Mouse (Mus musculus): ENCODE measurements at regions not wholly inside any gene's neighbourhood (a gene's known extent, or its start where the extent isn't known, plus 50 kb on each side); places are given as distances from the start of the nearest gene placed in this dataset.

DNA sequence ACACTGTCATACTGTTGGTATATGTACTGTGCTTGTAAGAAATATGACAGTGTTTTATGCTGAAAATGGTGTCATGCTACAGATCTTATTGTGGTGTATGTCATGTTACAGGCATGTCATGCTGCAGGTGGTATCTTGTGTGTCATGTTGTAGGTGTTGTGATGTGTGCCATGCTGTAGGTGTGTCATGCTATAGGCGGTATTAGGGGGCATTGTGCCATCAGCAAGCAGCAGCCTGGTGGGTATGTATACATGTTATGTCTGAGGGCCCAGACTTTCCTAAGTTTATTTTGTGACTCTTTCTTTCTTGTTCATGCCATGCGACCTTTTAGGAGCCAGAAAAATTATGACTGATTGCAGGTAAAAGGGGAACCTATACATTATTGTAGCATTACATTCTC is 134.7 kb upstream of the Foxa2 start:
- ATAC-seq (no peak), DNase-seq (no peak)
- TF ChIP-seq CTCF (IDR thresholded peaks at IDR 0.05; ENCODE audit: low read depth) (no peak), EP300 (IDR thresholded peaks at IDR 0.05; ENCODE audit: low read depth) (no peak)
- Histone ChIP-seq H3K9ac (replicated peaks) (no peak overlapping the region), H3K27me3 (ENCODE audit: insufficient read depth, low read length) (no peaks in the 10 kb centered on the region), H3K36me3 (replicated peaks; ENCODE audit: insufficient read depth, low read length) (no peaks in the 10 kb centered on the region), H3K27ac (ENCODE audit: low read depth) (no peak overlapping the region), H3K9me3 (ENCODE audit: low read length) (no peaks in the 10 kb centered on the region), H3K4me2 (ENCODE audit: low read depth, low read length) (no peak overlapping the region), H3K4me1 (ENCODE audit: insufficient read depth) (no peaks in the 10 kb centered on the region), H3K4me3 (ENCODE audit: low read depth, low read length) (no peak overlapping the region)
- 77% methylated on average over 2 of the region's 2 CpGs for whole genome bisulfite sequencing (ENCODE audit: insufficient replicate concordance)

GRCm38 (mm10) chr2:148182492-148183052 is 135.8 kb upstream of the Foxa2 start:
- TF ChIP-seq CTCF (IDR thresholded peaks at IDR 0.05; ENCODE audit: low read depth) (no peak), EP300 (IDR thresholded peaks at IDR 0.05; ENCODE audit: low read depth) (no peak)
- DNase-seq (no peak), ATAC-seq (no peak)
- H3K4me1 ChIP-seq (ENCODE audit: insufficient read depth), result no peaks in the 10 kb centered on the region
- WGBS (ENCODE audit: insufficient replicate concordance), result 67% methylated on average over 3 of the region's 3 CpGs
- no peak overlapping the region for H3K4me3 ChIP-seq (ENCODE audit: low read depth, low read length)
- H3K27me3 ChIP-seq (ENCODE audit: insufficient read depth, low read length), result no peaks in the 10 kb centered on the region
- no peaks in the 10 kb centered on the region for H3K36me3 ChIP-seq (replicated peaks; ENCODE audit: insufficient read depth, low read length)
- H3K9me3 ChIP-seq (ENCODE audit: low read length), result no peaks in the 10 kb centered on the region
- H3K9ac ChIP-seq (replicated peaks), result no peak overlapping the region
- H3K27ac ChIP-seq (ENCODE audit: low read depth), result no peak overlapping the region
- H3K4me2 ChIP-seq (ENCODE audit: low read depth, low read length), result no peak overlapping the region

DNA sequence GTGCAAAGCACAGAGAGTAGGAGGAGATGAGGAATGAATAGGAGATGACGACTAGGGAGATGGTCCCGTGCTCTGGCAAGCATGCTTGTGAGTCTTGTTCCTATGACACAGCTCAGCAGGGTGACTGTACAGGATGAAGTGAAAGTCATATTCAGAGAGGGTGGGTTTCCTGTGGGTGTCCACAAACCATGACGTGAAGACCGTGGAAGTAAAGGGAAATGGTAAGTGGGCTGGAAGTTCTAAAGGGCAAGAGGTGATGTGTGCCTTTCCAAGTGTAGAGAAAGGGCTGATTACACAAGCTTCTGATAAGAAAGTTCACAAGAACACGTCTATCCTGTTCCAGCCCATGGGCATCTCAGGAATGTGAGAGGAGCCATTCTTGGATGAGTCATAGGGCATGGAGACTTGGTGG is 138.0 kb upstream of the Foxa2 start:
- Histone ChIP-seq H3K27ac (ENCODE audit: low read depth) (no peak overlapping the region), H3K27me3 (ENCODE audit: insufficient read depth, low read length) (no peaks in the 10 kb centered on the region), H3K4me2 (ENCODE audit: low read depth, low read length) (no peak overlapping the region), H3K9ac (replicated peaks) (no peak overlapping the region), H3K4me3 (ENCODE audit: low read depth, low read length) (no peak overlapping the region), H3K36me3 (replicated peaks; ENCODE audit: insufficient read depth, low read length) (no peaks in the 10 kb centered on the region), H3K9me3 (ENCODE audit: low read length) (no peaks in the 10 kb centered on the region), H3K4me1 (ENCODE audit: insufficient read depth) (no peaks in the 10 kb centered on the region)
- 31% methylated on average over 5 of the region's 5 CpGs for WGBS (ENCODE audit: insufficient replicate concordance)
- no peak for DNase-seq
- TF ChIP-seq CTCF (IDR thresholded peaks at IDR 0.05; ENCODE audit: low read depth) (no peak), EP300 (IDR thresholded peaks at IDR 0.05; ENCODE audit: low read depth) (no peak; the same call in 1 of the 2 replicates)
- ATAC-seq, result peak; percentile 55

GRCm38 (mm10) chr2:148186363-148186991 is 139.7 kb upstream of the Foxa2 start:
- WGBS (ENCODE audit: insufficient replicate concordance), result 78% methylated on average over 7 of the region's 7 CpGs
- no peak overlapping the region for H3K9ac ChIP-seq (replicated peaks)
- TF ChIP-seq EP300 (IDR thresholded peaks at IDR 0.05; ENCODE audit: low read depth) (no peak), CTCF (IDR thresholded peaks at IDR 0.05; ENCODE audit: low read depth) (no peak)
- H3K27ac ChIP-seq (ENCODE audit: low read depth), result no peak overlapping the region
- no peaks in the 10 kb centered on the region for H3K36me3 ChIP-seq (replicated peaks; ENCODE audit: insufficient read depth, low read length)
- no peaks in the 10 kb centered on the region for H3K27me3 ChIP-seq (ENCODE audit: insufficient read depth, low read length)
- no peak overlapping the region for H3K4me2 ChIP-seq (ENCODE audit: low read depth, low read length)
- no peak overlapping the region for H3K4me3 ChIP-seq (ENCODE audit: low read depth, low read length)
- ATAC-seq, result no peak
- DNase-seq, result no peak
- H3K9me3 ChIP-seq (ENCODE audit: low read length), result no peaks in the 10 kb centered on the region
- H3K4me1 ChIP-seq (ENCODE audit: insufficient read depth), result no peaks in the 10 kb centered on the region

- WGBS (ENCODE audit: insufficient replicate concordance), result 53% methylated on average over 2 of the region's 2 CpGs
- Histone ChIP-seq H3K4me1 (ENCODE audit: insufficient read depth) (no peaks in the 10 kb centered on the region), H3K27me3 (ENCODE audit: insufficient read depth, low read length) (no peaks in the 10 kb centered on the region), H3K36me3 (replicated peaks; ENCODE audit: insufficient read depth, low read length) (no peaks in the 10 kb centered on the region), H3K9me3 (ENCODE audit: low read length) (no peaks in the 10 kb centered on the region), H3K27ac (ENCODE audit: low read depth) (no peak overlapping the region), H3K4me3 (ENCODE audit: low read depth, low read length) (no peak overlapping the region), H3K9ac (replicated peaks) (no peak overlapping the region), H3K4me2 (ENCODE audit: low read depth, low read length) (no peak overlapping the region)
- DNase-seq, result no peak
- TF ChIP-seq EP300 (IDR thresholded peaks at IDR 0.05; ENCODE audit: low read depth) (no peak), CTCF (IDR thresholded peaks at IDR 0.05; ENCODE audit: low read depth) (no peak)
- no peak for ATAC-seq
Observed at GRCm38 (mm10) chr2:148188865-148189264, 142.1 kb upstream of the Foxa2 start.

- Histone ChIP-seq H3K9me3 (ENCODE audit: low read length) (no peaks in the 10 kb centered on the region), H3K4me2 (ENCODE audit: low read depth, low read length) (no peak overlapping the region), H3K4me1 (ENCODE audit: insufficient read depth) (no peaks in the 10 kb centered on the region), H3K27ac (ENCODE audit: low read depth) (no peak overlapping the region), H3K4me3 (ENCODE audit: low read depth, low read length) (no peak overlapping the region), H3K9ac (replicated peaks) (no peak overlapping the region), H3K36me3 (replicated peaks; ENCODE audit: insufficient read depth, low read length) (no peaks in the 10 kb centered on the region), H3K27me3 (ENCODE audit: insufficient read depth, low read length) (no peaks in the 10 kb centered on the region)
- DNase-seq (no peak), ATAC-seq (no peak)
- TF ChIP-seq CTCF (IDR thresholded peaks at IDR 0.05; ENCODE audit: low read depth), result no peak
- TF ChIP-seq EP300 (IDR thresholded peaks at IDR 0.05; ENCODE audit: low read depth), result no peak
- WGBS (ENCODE audit: insufficient replicate concordance), result 62% methylated on average over 5 of the region's 5 CpGs
Observed at GRCm38 (mm10) chr2:148189287-148189686, 142.5 kb upstream of the Foxa2 start.

Measured in liver, postnatal 0 days (tissue).